Mouse (Mus musculus): ENCODE measurements around the gene Mctp1. TPM values are rescaled to one million over a fixed set of nuclear protein-coding genes. Genes with fewer than 3 reads are reported as not detected.

The Mctp1 gene
- polyA plus RNA-seq, 1 experiment from 2014 or later, result 0.20 TPM

DNA sequence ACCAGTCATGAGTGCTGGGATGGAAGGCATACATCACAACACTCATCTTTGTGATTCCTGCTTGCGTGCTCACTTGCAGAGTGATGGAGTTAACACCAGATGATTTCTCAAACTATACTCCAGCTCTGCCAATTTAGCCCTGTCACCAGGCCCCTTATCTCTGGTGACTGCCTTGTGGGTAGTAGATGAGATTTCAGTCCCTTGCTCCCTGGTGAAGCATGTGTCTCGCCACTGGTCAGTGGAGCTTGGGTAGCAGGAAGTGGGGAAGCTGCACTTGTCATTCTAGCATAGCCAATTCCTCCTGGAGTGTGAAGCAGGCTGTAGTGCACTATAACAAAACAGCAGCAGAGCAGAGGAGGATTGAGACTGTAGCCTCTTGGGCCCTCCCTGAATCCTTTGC is 208.6 kb downstream of the Mctp1 start:
- Histone ChIP-seq H3K4me1 (ENCODE audit: control insufficient read depth, insufficient read depth, low read length) (no peaks in the 10 kb centered on the region), H3K4me2 (ENCODE audit: low read depth, severe bottlenecking) (no peak overlapping the region), H3K4me3 (ENCODE audit: low read depth, low read length) (no peak overlapping the region), H3K27me3 (ENCODE audit: control insufficient read depth, insufficient read depth, low read length) (no peaks in the 10 kb centered on the region), H3K9me3 (ENCODE audit: control insufficient read depth, low read length) (no peaks in the 10 kb centered on the region), H3K9ac (ENCODE audit: low read length) (no peak overlapping the region), H3K27ac (replicated peaks; ENCODE audit: low read depth, low read length) (no peak overlapping the region), H3K36me3 (ENCODE audit: control insufficient read depth, insufficient read depth, low read length) (no peaks in the 10 kb centered on the region)
- ATAC-seq (ENCODE audit: insufficient number of reproducible peaks, low FRiP score, low TSS enrichment, low read depth), result no peak
- no peak for DNase-seq (ENCODE audit: low spot score)
- WGBS, result 89% methylated on average over 2 of the region's 2 CpGs

DNA sequence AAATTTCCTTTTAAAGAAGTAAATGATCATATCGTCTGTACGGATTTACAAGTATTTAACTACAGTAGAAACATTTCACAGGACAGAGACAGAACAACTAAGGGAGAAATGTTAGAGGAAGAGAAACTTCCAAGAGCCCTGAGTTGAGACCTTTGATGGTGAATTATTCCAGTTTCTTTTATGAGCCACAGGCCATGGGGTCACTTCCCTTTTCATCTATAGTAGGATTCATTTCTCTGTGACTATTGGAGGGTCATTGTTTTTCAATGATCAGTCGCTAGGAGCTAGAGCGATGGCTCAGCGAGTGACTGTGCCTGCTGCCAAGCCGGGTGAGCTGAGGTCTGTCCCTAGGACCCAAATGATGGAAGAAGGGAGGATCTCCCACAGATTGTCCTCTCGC is 212.7 kb downstream of the Mctp1 start:
- H3K9ac ChIP-seq (ENCODE audit: low read length), result no peak overlapping the region
- H3K27me3 ChIP-seq (ENCODE audit: control insufficient read depth, insufficient read depth, low read length), result no peaks in the 10 kb centered on the region
- no peaks in the 10 kb centered on the region for H3K4me1 ChIP-seq (ENCODE audit: control insufficient read depth, insufficient read depth, low read length)
- ATAC-seq (ENCODE audit: insufficient number of reproducible peaks, low FRiP score, low TSS enrichment, low read depth) (no peak), DNase-seq (ENCODE audit: low spot score) (no peak)
- 85% methylated on average over 7 of the region's 7 CpGs for WGBS
- no peak overlapping the region for H3K27ac ChIP-seq (replicated peaks; ENCODE audit: low read depth, low read length)
- H3K36me3 ChIP-seq (ENCODE audit: control insufficient read depth, insufficient read depth, low read length), result no peaks in the 10 kb centered on the region
- no peaks in the 10 kb centered on the region for H3K9me3 ChIP-seq (ENCODE audit: control insufficient read depth, low read length)
- H3K4me3 ChIP-seq (ENCODE audit: low read depth, low read length), result no peak overlapping the region
- no peak overlapping the region for H3K4me2 ChIP-seq (ENCODE audit: low read depth, severe bottlenecking)

DNA sequence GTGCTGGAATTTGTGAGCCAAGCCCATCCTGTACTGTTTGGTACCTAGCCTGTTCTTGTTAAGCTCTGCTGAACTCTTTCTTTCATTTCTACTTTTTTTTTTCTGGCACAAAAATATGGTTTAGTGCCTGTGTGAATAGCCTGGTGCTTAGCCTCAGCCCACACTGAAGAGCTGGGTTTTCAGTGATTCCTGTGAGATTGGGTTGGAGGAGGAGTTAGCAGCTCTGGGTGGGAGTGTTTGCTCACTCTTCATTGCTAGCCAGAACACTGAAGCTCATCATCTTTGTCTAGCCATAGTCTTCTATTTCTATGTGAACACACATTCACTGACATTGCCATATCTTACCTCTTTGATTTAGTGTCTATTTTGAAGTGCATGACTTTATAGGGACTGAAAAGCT is 225.1 kb downstream of the Mctp1 start:
- no peak for DNase-seq (ENCODE audit: low spot score)
- H3K4me1 ChIP-seq (ENCODE audit: control insufficient read depth, insufficient read depth, low read length), result no peaks in the 10 kb centered on the region
- no peak overlapping the region for H3K4me3 ChIP-seq (ENCODE audit: low read depth, low read length)
- H3K36me3 ChIP-seq (ENCODE audit: control insufficient read depth, insufficient read depth, low read length), result no peaks in the 10 kb centered on the region
- H3K27me3 ChIP-seq (ENCODE audit: control insufficient read depth, insufficient read depth, low read length), result no peaks in the 10 kb centered on the region
- ATAC-seq (ENCODE audit: insufficient number of reproducible peaks, low FRiP score, low TSS enrichment, low read depth), result no peak
- no peaks in the 10 kb centered on the region for H3K9me3 ChIP-seq (ENCODE audit: control insufficient read depth, low read length)
- no peak overlapping the region for H3K9ac ChIP-seq (ENCODE audit: low read length)
- H3K4me2 ChIP-seq (ENCODE audit: low read depth, severe bottlenecking), result no peak overlapping the region
- no peak overlapping the region for H3K27ac ChIP-seq (replicated peaks; ENCODE audit: low read depth, low read length)

DNA sequence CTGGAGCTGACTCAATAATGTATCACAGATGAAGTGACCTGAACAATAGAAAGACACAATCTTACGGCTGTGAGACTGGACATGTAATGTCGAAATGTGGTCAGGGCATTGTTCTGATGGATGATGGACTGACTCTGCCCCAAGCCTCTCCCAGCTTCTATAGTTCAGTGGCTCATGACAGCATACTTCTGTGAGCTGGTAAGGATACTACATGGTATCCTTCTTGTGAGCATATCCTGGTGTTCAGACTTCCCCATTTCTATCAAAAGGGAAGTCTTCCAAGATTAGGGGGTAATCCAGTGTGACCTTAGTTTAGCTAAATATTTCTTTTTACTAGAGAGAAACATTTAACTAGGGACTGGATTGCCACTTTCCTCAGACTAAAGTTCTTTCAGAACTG is 227.2 kb downstream of the Mctp1 start:
- Histone ChIP-seq H3K36me3 (ENCODE audit: control insufficient read depth, insufficient read depth, low read length) (no peaks in the 10 kb centered on the region), H3K4me3 (ENCODE audit: low read depth, low read length) (no peak overlapping the region), H3K4me1 (ENCODE audit: control insufficient read depth, insufficient read depth, low read length) (no peaks in the 10 kb centered on the region), H3K4me2 (ENCODE audit: low read depth, severe bottlenecking) (no peak overlapping the region), H3K9me3 (ENCODE audit: control insufficient read depth, low read length) (no peaks in the 10 kb centered on the region), H3K27ac (replicated peaks; ENCODE audit: low read depth, low read length) (no peak overlapping the region), H3K9ac (ENCODE audit: low read length) (no peak overlapping the region), H3K27me3 (ENCODE audit: control insufficient read depth, insufficient read depth, low read length) (no peaks in the 10 kb centered on the region)
- no peak for DNase-seq (ENCODE audit: low spot score)
- no peak for ATAC-seq (ENCODE audit: insufficient number of reproducible peaks, low FRiP score, low TSS enrichment, low read depth)
- WGBS, result 81% methylated on average over 2 of the region's 2 CpGs

DNA sequence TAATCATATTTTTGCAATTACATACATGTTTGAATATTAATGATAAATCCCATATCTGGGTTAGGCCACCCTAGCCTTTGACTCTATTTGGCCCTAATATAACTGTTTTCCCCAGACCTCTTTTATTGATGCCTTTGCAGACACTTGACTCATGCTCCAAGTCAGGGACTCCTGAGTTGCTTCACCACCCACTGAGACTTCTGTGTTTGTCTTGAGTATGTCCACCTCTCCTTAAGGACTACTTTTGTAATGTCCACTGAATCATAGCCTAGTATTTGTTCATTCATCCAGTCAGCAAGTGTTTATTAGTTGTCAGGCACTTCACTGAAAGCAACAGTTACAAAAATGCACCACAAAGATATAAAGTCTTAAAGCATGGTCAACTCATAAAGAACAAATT is 235.8 kb downstream of the Mctp1 start:
- H3K4me2 ChIP-seq (ENCODE audit: low read depth, severe bottlenecking), result no peak overlapping the region
- no peak for ATAC-seq (ENCODE audit: insufficient number of reproducible peaks, low FRiP score, low TSS enrichment, low read depth)
- H3K4me1 ChIP-seq (ENCODE audit: control insufficient read depth, insufficient read depth, low read length), result no peaks in the 10 kb centered on the region

DNA sequence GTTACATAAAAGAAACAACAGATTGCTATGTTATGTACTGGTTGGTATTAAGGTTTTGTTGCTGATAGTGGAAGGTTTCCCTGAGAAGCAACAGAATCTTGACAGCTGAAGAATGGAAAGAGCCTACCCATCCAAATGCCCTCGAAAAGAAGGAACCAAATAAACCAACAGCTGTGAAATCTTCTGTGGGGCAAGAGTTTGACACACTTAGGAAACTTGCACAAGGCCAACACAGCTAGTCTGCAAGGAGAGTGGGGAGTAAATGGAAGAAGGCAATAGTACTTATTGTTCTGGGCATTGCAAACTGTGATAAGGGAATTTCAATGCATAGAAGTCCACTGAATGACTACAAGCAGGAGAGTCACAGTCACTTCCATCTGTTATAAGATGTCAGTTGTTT is 236.2 kb downstream of the Mctp1 start:
- ATAC-seq (ENCODE audit: insufficient number of reproducible peaks, low FRiP score, low TSS enrichment, low read depth) (no peak), DNase-seq (ENCODE audit: low spot score) (no peak)
- H3K4me3 ChIP-seq (ENCODE audit: low read depth, low read length), result no peak overlapping the region
- H3K9ac ChIP-seq (ENCODE audit: low read length), result no peak overlapping the region
- H3K27me3 ChIP-seq (ENCODE audit: control insufficient read depth, insufficient read depth, low read length), result no peaks in the 10 kb centered on the region
- H3K36me3 ChIP-seq (ENCODE audit: control insufficient read depth, insufficient read depth, low read length), result no peaks in the 10 kb centered on the region
- H3K9me3 ChIP-seq (ENCODE audit: control insufficient read depth, low read length), result no peaks in the 10 kb centered on the region
- WGBS, result 69% methylated on average over 1 of the region's 1 CpGs
- no peak overlapping the region for H3K27ac ChIP-seq (replicated peaks; ENCODE audit: low read depth, low read length)
- H3K4me2 ChIP-seq (ENCODE audit: low read depth, severe bottlenecking), result no peak overlapping the region
- no peaks in the 10 kb centered on the region for H3K4me1 ChIP-seq (ENCODE audit: control insufficient read depth, insufficient read depth, low read length)

More for the DNA sequence above, 235.8 kb downstream of the Mctp1 start:
- no peaks in the 10 kb centered on the region for H3K9me3 ChIP-seq (ENCODE audit: control insufficient read depth, low read length)
- H3K9ac ChIP-seq (ENCODE audit: low read length), result no peak overlapping the region
- no peaks in the 10 kb centered on the region for H3K27me3 ChIP-seq (ENCODE audit: control insufficient read depth, insufficient read depth, low read length)
- no peak for DNase-seq (ENCODE audit: low spot score)
- H3K27ac ChIP-seq (replicated peaks; ENCODE audit: low read depth, low read length), result no peak overlapping the region
- no peaks in the 10 kb centered on the region for H3K36me3 ChIP-seq (ENCODE audit: control insufficient read depth, insufficient read depth, low read length)
- H3K4me3 ChIP-seq (ENCODE audit: low read depth, low read length), result no peak overlapping the region

DNA sequence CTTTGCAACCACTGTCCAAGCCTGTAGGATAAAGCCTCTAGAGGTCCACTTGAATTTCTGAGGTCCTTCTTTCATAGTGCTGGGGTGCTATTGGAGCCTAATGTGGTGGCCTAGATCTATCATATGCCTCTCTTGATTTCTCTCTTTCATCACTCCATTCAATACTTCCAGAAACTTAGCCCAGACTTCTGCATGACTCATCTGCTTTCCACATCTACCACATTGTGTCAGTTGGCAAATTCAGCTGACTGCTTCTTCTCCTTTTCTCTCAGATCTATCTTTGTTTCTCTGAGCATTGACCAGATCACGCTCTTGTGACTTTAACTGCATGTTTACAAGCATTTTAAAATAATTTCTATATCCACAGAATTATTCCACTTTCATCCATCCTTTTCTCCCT is 249.4 kb downstream of the Mctp1 start:
- Histone ChIP-seq H3K27ac (replicated peaks; ENCODE audit: low read depth, low read length) (no peak overlapping the region), H3K4me3 (ENCODE audit: low read depth, low read length) (no peak overlapping the region), H3K9me3 (ENCODE audit: control insufficient read depth, low read length) (no peaks in the 10 kb centered on the region), H3K27me3 (ENCODE audit: control insufficient read depth, insufficient read depth, low read length) (no peaks in the 10 kb centered on the region), H3K9ac (ENCODE audit: low read length) (no peak overlapping the region), H3K4me2 (ENCODE audit: low read depth, severe bottlenecking) (no peak overlapping the region), H3K4me1 (ENCODE audit: control insufficient read depth, insufficient read depth, low read length) (no peaks in the 10 kb centered on the region), H3K36me3 (ENCODE audit: control insufficient read depth, insufficient read depth, low read length) (no peaks in the 10 kb centered on the region)
- DNase-seq (ENCODE audit: low spot score) (no peak), ATAC-seq (ENCODE audit: insufficient number of reproducible peaks, low FRiP score, low TSS enrichment, low read depth) (no peak)
- 78% methylated on average over 1 of the region's 1 CpGs for WGBS

DNA sequence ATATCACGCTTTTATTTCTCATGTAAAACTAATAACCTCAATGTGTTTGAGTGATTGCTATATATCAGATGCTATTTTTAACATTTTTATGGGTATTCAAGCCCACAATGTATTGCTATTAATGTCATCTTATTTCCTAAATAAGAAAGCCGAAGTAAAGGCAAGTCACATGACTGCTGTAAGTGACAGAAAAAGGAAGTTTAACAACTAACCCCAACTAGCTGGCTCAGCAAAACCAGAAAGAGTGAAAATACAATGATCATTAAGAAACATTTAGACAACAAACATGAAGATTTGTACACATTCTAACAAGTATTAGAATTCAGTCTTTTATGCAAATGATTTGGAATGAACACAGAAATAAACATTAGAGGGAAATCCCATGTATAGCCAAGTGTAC is 253.9 kb downstream of the Mctp1 start:
- H3K27ac ChIP-seq (replicated peaks; ENCODE audit: low read depth, low read length), result no peak overlapping the region
- WGBS, result 85% methylated on average over 2 of the region's 2 CpGs
- no peaks in the 10 kb centered on the region for H3K27me3 ChIP-seq (ENCODE audit: control insufficient read depth, insufficient read depth, low read length)
- no peak overlapping the region for H3K4me3 ChIP-seq (ENCODE audit: low read depth, low read length)
- no peak for ATAC-seq (ENCODE audit: insufficient number of reproducible peaks, low FRiP score, low TSS enrichment, low read depth)
- H3K9me3 ChIP-seq (ENCODE audit: control insufficient read depth, low read length), result no peaks in the 10 kb centered on the region
- H3K9ac ChIP-seq (ENCODE audit: low read length), result no peak overlapping the region
- H3K4me1 ChIP-seq (ENCODE audit: control insufficient read depth, insufficient read depth, low read length), result no peaks in the 10 kb centered on the region
- DNase-seq (ENCODE audit: low spot score), result no peak
- no peaks in the 10 kb centered on the region for H3K36me3 ChIP-seq (ENCODE audit: control insufficient read depth, insufficient read depth, low read length)
- no peak overlapping the region for H3K4me2 ChIP-seq (ENCODE audit: low read depth, severe bottlenecking)

DNA sequence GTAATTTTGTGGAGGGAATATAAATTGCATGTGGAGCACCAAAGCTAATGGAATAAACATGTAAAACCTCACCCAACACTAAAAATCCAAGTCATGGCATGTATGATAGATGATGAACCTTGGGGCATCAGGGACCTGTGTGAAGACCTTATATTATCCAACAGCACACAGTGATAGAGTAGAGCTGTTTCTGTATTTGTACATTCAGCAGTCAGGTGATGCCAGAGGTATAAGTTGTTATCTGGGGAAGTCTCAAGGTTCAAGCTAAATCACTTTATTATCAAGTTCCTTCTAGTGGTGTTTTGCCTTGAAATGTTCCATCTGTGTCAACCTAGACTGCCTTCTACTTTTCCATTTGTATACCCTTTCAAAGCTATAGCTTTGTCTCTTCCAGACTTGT is 275.2 kb downstream of the Mctp1 start:
- ATAC-seq (ENCODE audit: insufficient number of reproducible peaks, low FRiP score, low TSS enrichment, low read depth), result no peak

More for the DNA sequence above, 275.2 kb downstream of the Mctp1 start:
- no peak overlapping the region for H3K4me3 ChIP-seq (ENCODE audit: low read depth, low read length)
- no peaks in the 10 kb centered on the region for H3K4me1 ChIP-seq (ENCODE audit: control insufficient read depth, insufficient read depth, low read length)
- H3K4me2 ChIP-seq (ENCODE audit: low read depth, severe bottlenecking), result no peak overlapping the region
- no peaks in the 10 kb centered on the region for H3K27me3 ChIP-seq (ENCODE audit: control insufficient read depth, insufficient read depth, low read length)
- no peak for DNase-seq (ENCODE audit: low spot score)
- H3K9ac ChIP-seq (ENCODE audit: low read length), result no peak overlapping the region
- H3K36me3 ChIP-seq (ENCODE audit: control insufficient read depth, insufficient read depth, low read length), result no peaks in the 10 kb centered on the region
- no peaks in the 10 kb centered on the region for H3K9me3 ChIP-seq (ENCODE audit: control insufficient read depth, low read length)
- H3K27ac ChIP-seq (replicated peaks; ENCODE audit: low read depth, low read length), result no peak overlapping the region
